Mouse (Mus musculus): ENCODE measurements around the gene Olfr477.
"Not testable (repeated sequence)": the region's sequence is repeated elsewhere in the genome, so short reads cannot be mapped to it uniquely, and the experiment has no call there.

Olfr477 gene

DNA sequence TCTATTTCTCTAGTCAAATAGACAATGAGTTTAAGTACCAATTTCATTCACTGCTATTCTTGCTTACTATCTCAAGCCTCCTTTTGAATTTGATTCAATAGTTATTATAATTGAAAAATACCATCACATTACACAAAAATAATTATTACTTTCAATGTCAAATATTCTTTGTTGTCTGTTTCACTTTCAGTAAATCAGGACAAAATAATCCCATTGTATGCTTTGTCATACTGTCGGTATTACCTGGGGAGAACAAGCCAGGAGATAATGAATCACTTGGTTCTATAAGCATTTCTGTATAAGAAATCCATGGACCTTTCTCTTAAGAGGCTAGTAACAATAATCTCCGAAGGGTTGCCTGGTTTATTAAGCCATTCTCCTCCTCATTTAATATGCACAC lies at the start of gene Olfr477:
TSS of gene Olfr477 (plus strand) at position 301 of the 400 bp plus-strand sequence.
- no peak for DNase-seq (ENCODE audit: low spot score)

DNA sequence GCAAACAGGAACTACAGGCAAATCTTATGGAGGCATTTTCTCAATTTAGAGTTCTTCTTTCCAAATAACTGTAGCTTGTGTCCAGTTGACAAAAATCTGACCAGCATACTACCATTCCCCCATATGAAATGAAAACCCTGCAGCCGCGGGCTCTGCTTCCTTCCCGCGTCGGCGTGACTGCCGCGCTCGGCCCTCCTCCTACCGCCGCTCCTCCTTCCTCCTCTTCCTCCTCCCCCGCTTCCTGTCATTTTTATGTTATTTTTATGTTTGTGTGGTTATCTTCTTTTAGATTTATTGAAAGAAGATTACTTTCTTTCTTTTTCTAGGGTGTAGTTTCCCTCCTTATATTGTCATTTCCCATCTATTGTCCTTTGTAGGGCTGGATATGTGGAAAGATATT lies 34.0 kb upstream of the Olfr477 start:
- not testable (repeated sequence) for DNase-seq (ENCODE audit: low spot score)

DNA sequence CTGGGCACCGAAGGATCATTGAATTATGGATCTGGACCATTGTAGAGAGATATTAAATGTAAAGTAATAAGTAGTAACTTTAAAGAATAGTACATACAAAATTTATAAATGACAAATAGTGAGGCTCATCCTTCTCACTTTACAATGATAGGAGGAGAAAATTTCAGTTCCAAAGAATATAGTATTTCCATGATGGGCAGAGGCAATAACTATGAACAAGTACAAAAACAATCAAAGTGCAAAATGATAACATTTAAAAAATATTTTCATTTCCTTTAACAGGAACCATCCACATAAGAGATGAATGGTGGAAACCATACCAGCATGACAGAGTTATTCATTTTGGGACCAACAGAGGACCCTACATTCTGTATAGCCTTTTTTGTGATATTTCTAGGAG lies 32.1 kb upstream of the Olfr477 start, which contains the start of gene Olfr474:
TSS of gene Olfr474 (plus strand) at position 301 of the 400 bp plus-strand sequence.
- DNase-seq (ENCODE audit: low spot score): no peak

DNA sequence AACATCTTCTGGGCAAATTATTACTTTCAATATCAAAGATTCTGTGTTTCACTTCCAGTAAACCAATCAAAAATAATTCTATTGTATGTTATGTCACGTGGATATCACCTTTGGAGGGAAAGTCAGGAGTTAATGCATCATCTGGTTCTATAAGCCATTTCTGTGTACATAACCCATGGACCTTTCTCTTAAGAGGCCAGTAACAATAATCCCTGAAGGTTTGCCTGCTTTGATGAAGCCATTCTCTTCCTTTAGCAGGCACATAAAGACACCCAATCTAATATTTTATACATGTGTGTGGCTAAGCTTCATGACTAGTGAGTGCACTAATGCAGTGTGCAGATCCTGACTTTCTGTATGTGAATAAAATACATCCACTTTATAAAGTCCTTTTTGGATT lies 22.0 kb upstream of the Olfr477 start, which contains the start of gene Olfr476:
TSS of gene Olfr476 (plus strand) at position 301 of the 400 bp plus-strand sequence.
- DNase-seq (ENCODE audit: low spot score): no peak

DNA sequence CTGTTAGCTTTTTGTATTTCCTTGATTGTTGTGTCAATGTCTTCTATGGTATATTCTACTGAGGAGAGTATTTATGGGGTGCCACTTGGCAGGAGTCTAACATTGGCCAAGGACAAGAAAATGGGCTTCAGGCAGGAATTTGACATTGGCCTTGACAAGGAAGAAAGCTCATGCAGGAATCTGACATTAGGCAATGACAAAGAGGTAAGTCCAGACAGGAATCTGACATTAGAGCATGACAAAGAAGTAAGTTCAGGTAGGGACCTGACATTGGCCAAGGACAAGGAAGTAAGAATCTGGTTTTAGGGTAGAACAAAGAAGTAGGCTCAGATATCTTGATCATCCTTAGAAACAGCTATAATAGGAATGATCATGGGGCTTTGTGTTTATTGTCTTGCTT lies 27.8 kb downstream of the Olfr477 start:
- DNase-seq (ENCODE audit: low spot score): not testable (repeated sequence)

DNA sequence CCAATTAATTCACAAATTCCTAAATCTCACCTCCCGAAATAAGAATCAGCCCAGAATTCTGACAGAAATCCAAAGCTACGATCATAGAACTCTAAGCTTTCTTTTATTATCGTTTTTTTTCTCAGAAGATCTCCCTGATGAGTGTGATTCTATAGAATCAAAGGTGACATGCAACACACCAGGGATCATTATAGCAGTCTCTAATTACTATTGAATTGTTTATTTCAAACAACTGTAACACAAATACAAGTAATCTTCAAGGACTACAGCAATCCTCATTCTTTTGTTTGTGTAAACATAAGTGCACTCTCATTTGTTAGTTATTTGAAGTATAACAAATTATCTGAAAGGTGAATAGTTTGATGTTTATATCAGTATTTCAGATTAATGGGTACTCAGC lies 47.4 kb downstream of the Olfr477 start, which contains the start of gene Olfr478:
TSS of gene Olfr478 (minus strand) at position 101 of the 400 bp plus-strand sequence.
- DNase-seq (ENCODE audit: low spot score): no peak
